Mouse (Mus musculus): ENCODE measurements at regions not wholly inside any gene's neighbourhood (a gene's known extent, or its start where the extent isn't known, plus 50 kb on each side); places are given as distances from the start of the nearest gene placed in this dataset.

DNA sequence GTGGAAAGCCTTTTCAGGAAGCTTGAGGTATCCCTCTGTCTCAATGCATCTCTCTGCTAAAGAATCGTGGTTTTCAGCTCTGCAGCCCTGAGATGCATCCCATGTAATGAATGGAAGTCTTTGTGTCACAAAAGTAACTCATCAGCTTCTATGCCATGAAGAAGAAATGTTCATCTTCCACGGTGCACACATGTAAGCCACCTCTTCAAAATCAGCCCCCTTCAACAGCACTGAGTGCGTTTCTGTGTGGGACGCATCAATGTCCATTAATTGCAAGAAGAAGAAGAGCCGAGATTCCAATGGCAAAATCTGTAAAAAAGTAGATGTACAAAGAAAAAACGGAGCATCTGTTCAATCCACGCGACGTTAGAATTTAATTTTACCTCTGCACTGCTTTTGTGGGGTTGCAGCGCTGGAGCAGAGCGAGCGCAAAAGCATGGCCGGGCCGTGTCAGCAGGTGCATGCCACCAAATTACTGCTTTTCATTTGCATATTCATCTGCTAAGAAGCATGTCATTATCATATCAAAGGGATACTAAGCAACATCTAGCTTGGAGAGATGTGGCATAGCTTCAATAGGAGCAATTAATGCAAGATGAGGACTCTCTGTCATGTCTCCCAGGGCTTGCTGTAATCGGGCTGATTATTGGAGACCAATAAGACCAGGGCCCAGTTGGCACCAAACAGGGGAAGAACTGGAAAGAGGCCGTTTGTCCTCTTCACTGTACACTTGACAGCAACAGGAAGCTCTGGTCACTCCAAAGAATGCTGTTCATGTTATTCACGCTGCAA is 185.0 kb upstream of the Sox2 start:
- DNase-seq = no peak

- no peak for DNase-seq
Measured at GRCm38 (mm10) chr3:34458766-34459165, 191.4 kb upstream of the Sox2 start.

DNA sequence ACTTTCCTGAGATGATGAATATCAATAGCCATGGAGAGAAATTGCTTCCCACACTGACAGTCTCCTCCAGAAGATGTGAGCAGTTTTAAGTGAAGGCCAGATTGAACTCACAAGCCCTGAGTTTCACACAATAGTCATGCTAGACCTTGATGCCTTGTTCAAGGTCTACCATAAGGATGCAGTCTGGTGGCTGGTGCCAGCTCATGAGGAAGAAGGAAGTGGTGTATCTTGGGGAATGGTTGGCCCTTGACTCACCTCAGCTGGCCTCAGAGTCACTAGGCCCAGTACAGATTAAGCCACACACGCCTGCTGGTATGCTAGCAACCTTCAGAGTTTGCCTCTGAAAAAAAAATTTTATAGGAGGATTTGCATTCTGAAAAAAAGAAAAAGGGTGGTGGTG is 192.4 kb upstream of the Sox2 start:
- no peak for DNase-seq

- DNase-seq = no peak
Measured at GRCm38 (mm10) chr3:34456488-34457433, 193.4 kb upstream of the Sox2 start.

- no peak for DNase-seq
Measured at GRCm38 (mm10) chr3:34454026-34454624, 196.1 kb upstream of the Sox2 start.

DNA sequence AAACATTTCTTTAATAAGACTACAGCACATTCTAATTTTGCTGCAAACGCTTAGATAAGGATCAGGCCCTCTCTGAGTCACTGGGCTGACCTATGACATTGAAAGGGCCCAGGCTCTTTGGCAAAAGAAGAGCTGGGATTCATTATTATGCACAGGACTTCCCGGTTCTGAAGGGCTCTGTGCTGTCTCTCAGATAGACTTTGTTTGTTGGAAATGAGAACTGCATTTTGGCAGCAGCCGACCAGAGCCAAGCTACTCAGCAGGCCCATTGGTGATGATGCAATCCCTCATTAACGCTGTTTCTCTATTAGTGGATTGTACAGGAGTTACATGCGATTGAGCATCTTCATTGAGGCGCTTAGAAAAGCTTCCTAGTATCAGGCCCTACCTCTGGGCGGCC is 204.9 kb upstream of the Sox2 start:
- DNase-seq = no peak

DNA sequence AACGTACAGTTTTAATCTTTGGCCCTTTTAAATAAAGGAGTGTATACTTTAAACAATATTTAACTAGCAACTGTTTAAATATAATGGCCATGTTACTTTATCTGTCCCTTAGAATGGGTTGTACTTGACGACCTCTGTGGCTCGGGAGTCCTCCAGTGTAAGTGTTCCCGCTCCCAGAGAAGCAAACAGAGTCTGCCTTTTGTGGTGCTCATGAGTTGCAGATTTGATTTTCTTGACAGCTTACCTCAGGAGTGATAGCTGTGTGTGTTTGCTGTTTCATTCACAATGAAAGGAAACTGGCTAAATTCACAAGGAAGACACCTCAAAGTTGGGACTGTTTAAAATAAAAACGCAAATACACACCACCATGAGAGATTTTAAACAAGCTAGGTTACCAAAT is 205.4 kb upstream of the Sox2 start:
- no peak for DNase-seq

DNA sequence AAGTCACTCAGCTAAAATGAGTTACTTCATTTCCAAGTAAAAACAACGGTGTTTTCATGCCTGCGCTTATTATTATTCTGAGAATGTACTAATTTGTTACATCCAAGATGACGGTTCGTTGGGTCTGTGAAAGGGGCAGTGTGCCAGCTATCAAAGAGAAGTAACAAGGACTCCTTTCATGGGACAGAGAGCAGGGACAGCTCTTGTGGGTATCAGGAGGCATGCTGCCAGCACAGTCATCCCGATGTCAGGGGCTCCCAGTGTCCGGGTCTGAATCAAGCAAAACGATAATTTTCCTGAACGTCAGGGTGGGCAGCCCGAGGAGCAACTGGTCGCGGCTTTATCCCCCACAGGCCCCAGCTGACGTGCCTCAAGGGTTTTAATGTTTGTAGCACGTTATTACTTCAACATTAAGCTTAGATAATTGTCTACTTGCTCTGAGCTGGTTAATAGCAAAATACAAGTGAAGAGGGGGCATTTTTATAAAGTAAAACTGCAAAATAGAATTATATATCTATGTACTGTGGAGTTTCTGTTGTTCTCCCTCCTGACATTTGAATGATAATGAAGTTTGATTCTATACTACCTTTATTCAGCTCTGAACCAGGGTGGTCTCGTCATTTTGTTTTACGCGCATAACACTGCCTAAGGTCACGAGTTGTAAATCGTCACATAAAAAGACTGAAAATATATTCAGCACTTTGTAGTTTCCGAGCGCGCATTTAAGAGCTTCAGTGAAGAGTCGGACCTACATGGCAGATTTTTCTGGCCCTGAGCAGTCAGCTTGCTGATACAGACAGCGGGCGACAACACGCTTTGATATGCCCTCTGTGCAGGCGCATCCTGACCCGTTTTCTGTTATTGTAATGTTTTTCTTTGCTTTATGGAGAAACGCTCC is 206.2 kb upstream of the Sox2 start:
- DNase-seq = no peak

DNA sequence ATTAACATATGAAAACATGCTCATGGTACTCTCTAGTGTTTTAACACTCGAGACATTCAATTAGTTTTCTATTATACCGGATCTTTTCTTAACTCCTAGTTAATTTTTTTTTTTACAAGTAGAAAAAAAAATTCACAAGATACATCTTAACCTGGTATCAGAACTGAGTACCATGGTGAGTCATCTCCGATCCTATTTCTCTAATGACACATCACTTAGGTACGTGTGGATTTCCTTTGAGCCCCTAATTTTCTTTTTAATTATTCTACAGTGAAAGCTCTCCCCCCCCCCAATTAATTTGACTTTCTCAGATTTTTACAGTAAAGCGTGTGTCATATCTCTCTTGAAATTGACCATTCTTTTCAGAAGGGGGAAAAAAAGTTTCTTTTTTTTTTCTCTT is 206.9 kb upstream of the Sox2 start:
- DNase-seq = no peak

- DNase-seq = no peak
Measured at GRCm38 (mm10) chr3:34441792-34442191, 208.4 kb upstream of the Sox2 start.

- DNase-seq = no peak
Measured at GRCm38 (mm10) chr3:34441266-34441665, 208.9 kb upstream of the Sox2 start.

GRCm38 (mm10) chr3:34434901-34435300 is 215.3 kb upstream of the Sox2 start:
- DNase-seq = no peak

- DNase-seq = no peak
Measured at GRCm38 (mm10) chr3:34427967-34428366, 222.2 kb upstream of the Sox2 start.

GRCm38 (mm10) chr3:34427495-34427894 is 222.7 kb upstream of the Sox2 start:
- no peak for DNase-seq

DNA sequence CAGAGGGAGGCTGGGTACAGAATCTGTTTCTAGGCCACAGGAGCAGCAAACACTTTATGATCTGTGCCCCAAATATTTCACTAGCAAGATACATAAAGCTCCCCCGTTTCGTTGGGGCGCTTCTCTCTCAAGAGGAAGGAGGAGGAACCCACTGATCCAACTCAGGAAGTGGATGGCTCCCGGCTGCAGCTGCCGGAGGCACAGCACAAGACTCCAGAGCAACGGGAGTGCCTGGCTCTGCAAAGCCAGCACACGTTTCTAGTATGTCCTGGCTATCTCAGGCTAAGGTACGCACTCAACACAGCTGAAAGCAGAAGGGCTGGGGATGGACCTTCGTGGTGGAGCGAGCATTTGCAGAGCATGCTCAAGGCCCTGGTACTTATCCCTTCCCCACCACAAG is 223.2 kb upstream of the Sox2 start:
- DNase-seq = no peak

GRCm38 (mm10) chr3:34411915-34412306 is 238.3 kb upstream of the Sox2 start:
- no peak for DNase-seq

GRCm38 (mm10) chr3:34411142-34411914 is 238.9 kb upstream of the Sox2 start:
- no peak for DNase-seq

DNA sequence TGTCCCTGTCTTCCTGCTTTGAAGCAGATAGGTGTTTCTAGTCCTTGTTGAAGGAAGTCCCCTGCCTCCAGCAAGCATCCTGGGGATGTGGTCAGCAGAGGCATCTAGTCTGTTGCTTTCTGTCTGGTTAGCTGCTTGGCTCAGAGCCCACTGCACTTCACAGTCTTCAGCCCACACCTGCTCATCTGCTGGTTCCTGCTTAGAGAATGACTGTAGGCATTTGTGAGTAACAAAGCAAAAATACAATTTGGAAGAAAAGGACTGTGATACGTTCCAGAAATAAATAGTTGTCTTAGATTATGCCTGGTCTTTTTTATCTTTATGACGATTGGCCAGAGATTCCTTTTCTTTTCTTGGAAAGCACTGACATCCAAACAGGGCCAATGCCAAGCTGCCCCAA is 246.6 kb upstream of the Sox2 start:
- no peak for DNase-seq

GRCm38 (mm10) chr3:34391275-34391674 is 258.9 kb upstream of the Sox2 start:
- no peak for DNase-seq

GRCm38 (mm10) chr3:34384965-34385505 is 265.2 kb upstream of the Sox2 start:
- no peak for DNase-seq

- no peak for DNase-seq
Measured at GRCm38 (mm10) chr3:34377913-34378312, 272.3 kb upstream of the Sox2 start.
